Mouse (Mus musculus) erythroblast, embryonic 14.5 days (primary cell): ENCODE measurements around the gene St3gal5.

Experiments used
- GATA1 ChIP-seq: IDR thresholded peaks from 2 replicates; pipeline ENCODE4 v1.6.1; 2012; ENCODE audit warnings: low read length, inconsistent platforms, mixed read lengths
- TAL1 ChIP-seq: IDR thresholded peaks from 3 replicates; pipeline ENCODE4 v1.6.1; 2012; ENCODE audit warnings: low read length, inconsistent platforms, mixed read lengths

- TF ChIP-seq TAL1 (no peak), GATA1 (no peak)
Measured at GRCm38 (mm10) chr6:72155649-72156048, 58.3 kb downstream of the St3gal5 start.
